ENCODE assay signal across 13 mouse cellular contexts in the genomic region with DNA sequence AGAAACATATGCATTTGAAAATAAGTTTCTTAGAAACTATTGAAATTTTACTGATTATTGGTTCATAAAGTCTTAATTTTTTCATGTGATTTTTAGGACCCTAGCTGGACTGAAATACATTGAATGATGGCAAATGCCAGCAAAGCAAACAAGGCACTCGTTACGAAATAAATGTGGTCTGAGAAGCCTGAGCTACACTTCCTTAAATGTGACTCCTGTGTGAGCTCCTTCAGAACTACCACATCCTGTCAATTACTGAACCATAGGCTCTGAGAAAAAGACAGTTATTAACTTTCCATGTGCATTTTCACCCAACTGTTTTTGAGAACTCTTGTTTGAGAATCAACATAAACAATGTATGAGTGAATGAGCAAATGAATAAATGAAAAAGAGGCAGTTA.
"Had no signal": no experiment of that assay in that cellular context is flagged by ENCODE, and none has a peak within 500 bp of the region (broad histone marks: within the 10 kb centered on the region; RNA-seq: fewer than 3 reads in every experiment).

No protein-coding gene starts in this region.

- ATAC-seq: intestine, embryonic 15.5 days had no signal

- DNase-seq: kidney, adult 11 months; kidney, adult 8-10 months; kidney, postnatal 25 days; layer of hippocampus, postnatal 36 days; liver, embryonic 13.5 days; lung, adult 2 months; lung, postnatal 14 days; midbrain, embryonic 14.5 days; right cerebral cortex, adult 18-20 months; right cerebral cortex, postnatal 14 days; right cerebral cortex, postnatal 4 days; thymus, postnatal 4 days had no signal
